Mouse (Mus musculus) erythroid progenitor cell, adult 5-6 weeks (primary cell): ENCODE measurements around the gene A3galt2. TPM values are rescaled to one million over a fixed set of nuclear protein-coding genes. Genes with fewer than 3 reads are reported as not detected.

Experiments
- ATAC-seq: replicated peaks from 2 replicates; pipeline ENCODE4 v1.8.0; 2016; ENCODE audit warnings: moderate number of reproducible peaks, mild to moderate bottlenecking, moderate TSS enrichment, inconsistent platforms; ENCODE audit not compliant: poor library complexity, low FRiP score, severe bottlenecking
- total RNA-seq, 2 experiments: library from RNA; stranded (forward) in 1 of 2; stranded (reverse) in 1 of 2; fragments of 150-400 nt in 1 of 2; fragments of 186-747, 209-891 nt in 1 of 2; gene quantifications; 2 replicates each; pipeline versions ENCODE4 v1.2.3 to v1.2.4; 2015 to 2017; ENCODE audit warnings: low replicate concordance in 2 of 2

Gene A3galt2
- total RNA-seq, 2 experiments from 2014 or later = 0.08 TPM; not detected in 1

DNA sequence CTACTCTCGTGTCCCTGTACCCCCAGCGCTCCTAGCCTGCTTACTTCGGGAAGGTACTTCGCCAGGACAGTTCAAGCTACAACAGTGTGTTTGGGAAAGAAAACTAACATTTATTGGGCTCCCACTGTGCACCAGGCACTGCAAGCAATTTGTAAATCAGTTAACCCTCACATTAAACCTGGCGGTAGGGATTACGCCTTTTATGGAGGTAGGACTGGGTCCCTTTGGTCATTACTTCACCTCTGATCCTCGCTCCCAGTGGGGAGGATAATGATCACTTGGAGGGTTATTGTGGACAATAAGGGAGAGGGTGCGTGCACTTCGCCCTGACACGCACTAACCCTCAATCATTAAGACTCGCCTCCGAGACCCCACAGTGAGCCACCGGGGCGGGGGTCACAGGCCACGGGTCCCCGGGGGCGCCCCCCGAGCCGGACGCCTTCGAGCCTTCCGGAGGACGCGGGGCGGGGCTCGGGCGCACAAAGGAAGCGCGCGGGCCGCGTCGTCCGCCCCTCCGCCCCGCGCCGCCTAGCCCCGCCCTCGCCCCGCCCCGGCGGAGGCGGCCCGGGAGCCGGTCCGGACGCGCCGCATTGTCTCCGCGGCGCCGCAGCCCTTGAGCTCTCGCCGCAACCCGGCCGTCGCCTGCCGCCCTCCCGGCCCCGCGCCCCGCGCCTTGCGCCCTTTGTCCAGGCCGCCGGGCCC lies 28.0 kb upstream of the A3galt2 start:
- ATAC-seq = peak; percentile 74

DNA sequence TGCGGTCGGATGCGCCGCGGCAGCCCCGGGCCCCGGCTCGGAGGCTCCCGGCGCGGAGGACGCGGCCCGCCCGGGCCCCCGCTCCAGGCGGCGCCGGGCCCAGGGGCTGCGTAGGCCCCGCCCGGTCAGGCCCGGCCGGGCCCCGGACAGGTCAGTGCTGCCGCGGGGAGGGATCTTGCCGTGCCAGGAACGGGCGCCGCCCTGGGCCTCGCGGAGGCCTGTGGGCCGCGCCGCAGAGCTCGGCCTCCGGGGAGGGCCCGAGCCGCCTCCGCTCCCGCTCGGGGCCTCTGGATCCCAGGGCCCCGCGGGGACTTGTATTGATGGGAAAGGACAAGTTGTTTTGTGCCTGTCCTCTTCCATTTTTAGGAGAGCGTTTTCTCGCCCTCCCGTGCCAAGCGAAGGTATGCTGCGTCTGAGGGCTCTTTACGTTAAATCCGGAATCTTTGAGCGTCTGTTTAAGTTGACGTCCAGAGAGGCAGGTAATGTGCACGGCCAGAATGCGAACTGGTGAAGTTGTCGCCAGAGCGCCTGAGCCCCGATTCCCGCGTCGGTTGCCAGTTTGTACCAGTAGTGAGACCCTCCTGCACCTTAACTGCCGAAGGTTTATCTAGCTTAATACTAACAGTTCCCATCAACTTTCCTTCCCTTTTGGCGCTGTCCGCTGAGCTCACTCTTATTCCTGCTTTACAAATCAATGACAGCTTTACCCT lies 27.3 kb upstream of the A3galt2 start:
- peak; percentile 85 for ATAC-seq

GRCm38 (mm10) chr4:128728431-128728851 lies 26.7 kb upstream of the A3galt2 start:
- ATAC-seq = peak; percentile 18; the same call in 1 of the 2 replicates

DNA sequence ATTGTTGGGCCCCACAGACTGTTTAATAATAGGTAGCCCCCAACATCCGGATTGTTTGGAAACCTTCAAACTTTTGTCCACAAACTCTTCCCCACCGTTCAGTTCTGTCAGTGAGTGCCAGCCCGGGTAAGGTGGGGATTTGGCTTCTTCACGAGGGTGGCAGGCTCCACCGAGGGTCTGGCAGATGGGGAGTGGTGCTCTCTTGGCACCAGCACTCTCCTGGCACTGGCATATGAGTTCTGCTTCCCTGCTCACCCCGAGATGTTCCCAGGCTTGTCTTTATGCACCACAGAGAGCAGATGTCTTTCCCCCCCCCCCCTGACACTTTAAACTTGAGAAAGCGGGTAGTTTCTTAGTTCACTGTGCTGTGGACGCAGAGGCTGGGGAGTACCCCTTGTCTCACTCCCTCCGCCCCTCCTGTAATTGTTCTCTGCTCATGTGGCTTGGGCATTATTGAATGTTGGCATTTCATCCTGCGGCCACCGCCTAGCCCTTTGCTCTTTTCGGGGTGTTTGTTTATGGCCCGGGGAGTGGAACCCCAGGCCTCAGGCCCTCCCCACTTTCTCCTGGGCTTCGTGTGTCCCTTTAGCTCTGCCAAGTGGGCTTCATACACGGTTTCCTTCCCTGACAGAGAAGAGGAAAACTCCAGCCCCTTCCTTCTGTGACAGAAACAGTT lies 26.0 kb upstream of the A3galt2 start:
- ATAC-seq = no peak

- ATAC-seq = no peak
These were observed 25.5 kb upstream of the A3galt2 start for GRCm38 (mm10) chr4:128729709-128730037.

DNA sequence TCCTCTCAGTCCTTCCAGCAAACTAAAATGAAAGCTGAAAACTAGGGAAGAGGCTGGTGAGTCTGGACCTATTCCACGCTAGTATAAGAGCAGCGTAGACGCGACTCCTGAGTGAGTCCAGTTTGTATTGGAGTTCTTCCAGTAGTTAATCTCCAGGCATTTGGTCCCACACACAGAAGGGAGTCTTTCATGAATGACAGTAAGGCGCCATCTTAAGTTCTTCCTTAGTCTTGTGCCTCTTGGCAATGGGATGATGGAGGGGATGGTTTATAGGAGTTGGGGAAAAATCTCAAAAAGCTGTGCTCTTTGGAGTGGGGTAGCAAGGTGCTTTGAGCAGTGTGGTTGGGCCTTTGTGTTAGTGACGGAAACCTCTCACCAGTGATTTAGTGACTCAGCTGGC lies 24.9 kb upstream of the A3galt2 start:
- no peak for ATAC-seq

GRCm38 (mm10) chr4:128732794-128733193 lies 22.4 kb upstream of the A3galt2 start:
- no peak for ATAC-seq

DNA sequence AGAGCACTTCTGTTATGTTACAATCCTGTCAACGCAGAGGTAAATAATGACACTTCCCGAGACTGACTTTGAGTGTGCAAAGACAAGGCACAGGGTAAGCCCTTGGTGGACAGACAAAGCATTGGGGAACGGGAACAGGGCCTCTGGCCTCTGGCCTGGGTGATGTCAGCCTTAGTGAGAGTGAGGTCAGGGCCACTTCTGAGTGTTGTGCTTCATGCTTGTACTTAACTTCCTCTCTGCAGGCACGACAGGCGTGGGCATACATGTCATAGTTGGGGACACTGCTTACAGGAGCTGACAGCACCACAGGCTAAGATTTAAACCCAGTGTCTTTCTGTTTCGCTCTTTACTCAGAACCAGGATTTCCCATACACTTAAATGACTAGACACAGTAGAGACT lies 21.7 kb upstream of the A3galt2 start:
- ATAC-seq = no peak

GRCm38 (mm10) chr4:128734217-128734616 lies 20.9 kb upstream of the A3galt2 start:
- no peak for ATAC-seq

GRCm38 (mm10) chr4:128734721-128735671 lies 20.2 kb upstream of the A3galt2 start:
- ATAC-seq = no peak

GRCm38 (mm10) chr4:128737137-128737589 lies 18.0 kb upstream of the A3galt2 start:
- no peak for ATAC-seq

DNA sequence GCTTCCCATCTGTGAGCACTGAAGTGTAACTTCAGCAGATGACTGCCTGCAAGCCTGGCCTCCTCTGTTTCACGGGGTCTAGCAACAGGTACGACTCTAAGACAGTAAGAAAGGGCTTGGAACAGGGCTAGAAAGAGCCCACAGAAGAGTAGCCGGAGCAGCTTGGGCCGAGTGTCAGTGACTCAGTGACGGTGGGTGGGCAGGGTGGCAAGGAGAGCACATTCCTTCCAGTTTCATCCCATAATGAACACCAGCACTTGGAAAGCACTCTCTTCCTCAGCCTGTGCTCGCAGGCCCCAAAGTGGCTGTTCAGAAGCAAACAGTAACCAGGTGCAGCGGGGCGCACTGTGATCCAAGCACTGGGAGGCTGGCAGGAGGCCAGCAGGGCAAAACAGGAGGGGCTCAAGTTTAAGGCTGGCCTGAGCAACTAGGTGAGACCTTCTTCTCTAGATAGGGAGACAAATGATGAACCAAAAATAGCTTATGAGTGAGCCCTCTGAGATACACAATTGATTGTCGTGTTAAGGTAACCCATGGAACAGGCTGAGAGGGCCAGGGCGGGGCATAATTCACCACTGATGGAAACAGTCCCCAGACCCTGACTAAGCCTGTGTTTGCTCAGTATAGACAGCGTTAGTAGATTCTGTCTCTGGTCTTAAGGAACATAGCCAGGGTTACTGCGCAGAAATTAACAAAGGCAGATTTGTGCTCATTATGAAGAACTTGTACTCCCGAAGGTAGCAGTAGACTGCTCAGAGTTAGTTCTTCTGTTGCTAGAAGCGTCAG lies 17.1 kb upstream of the A3galt2 start:
- ATAC-seq = no peak

- ATAC-seq = no peak
These were observed 14.3 kb upstream of the A3galt2 start for GRCm38 (mm10) chr4:128740878-128741277.

DNA sequence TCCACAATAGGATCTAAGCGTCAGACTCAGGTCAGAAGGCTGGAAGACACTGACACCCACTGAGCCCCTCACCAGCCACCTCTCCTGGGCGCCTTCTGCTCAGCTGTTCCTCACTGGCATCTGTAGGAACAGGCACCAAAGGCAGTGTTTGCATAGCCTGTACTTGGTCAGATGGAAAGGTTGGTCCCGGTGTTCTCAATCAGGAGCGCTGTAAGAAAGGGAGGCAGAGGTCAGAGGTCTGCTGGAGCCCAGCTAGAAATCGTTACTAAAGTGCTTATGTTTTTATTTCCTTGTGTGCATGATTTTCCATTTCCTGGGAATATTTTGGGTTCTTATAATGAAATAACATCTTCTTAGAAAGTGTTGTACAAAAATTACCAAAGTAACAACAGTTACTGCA lies 13.3 kb upstream of the A3galt2 start:
- ATAC-seq = no peak

GRCm38 (mm10) chr4:128742379-128742970 lies 12.7 kb upstream of the A3galt2 start:
- ATAC-seq = no peak

DNA sequence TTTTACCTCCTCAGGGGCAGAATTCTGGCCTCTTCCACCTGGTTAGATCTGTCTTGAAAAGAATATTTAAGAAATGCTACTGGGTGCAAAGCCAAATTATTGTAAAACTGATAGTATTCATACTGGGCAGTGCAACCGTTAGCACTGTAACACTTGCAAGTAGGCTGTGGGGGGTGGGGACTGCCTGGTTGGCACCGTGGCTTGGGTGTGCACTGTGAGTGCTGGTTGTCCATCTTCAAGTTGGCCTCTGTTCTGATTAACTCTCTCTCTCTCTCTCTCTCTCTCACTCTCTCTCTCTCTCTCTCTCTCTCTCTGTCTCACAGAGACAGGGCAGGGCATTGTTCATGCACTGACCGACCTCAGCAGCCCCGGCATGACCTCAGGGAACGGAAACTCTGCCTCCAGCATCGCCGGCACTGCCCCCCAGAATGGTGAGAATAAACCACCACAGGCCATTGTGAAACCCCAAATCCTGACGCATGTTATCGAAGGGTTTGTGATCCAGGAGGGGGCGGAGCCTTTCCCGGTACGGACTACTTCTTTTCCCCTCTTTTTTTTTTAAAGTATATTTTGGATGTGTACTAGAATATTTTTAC lies 12.0 kb upstream of the A3galt2 start:
- ATAC-seq = no peak

DNA sequence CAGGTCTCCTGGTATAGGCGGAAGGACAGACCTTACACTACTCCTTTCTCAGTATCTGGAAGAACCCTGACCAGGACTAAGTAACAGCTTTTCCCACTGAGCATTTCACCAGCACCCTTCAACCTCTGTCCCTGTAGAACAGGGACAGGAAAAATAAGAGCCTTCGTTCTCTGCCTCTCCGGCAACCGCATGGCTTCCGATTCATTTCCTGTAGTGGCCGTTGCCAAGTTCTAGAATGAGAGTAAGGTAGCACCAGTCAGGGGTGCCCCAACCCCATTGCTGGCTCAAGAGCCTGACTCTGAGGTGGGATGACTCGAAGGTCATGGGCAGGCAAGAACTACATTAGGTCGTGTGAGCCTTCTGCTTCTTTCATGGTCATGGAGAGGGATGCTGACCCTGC lies 10.0 kb upstream of the A3galt2 start:
- ATAC-seq = no peak

GRCm38 (mm10) chr4:128747614-128748270 lies 7.4 kb upstream of the A3galt2 start:
- ATAC-seq = peak; percentile 63; the same call in 1 of the 2 replicates
